Mouse (Mus musculus) hindbrain, embryonic 12.5 days (tissue): ENCODE data around the gene Ngp. TPM values are rescaled to one million over a fixed set of nuclear protein-coding genes. Genes with fewer than 3 reads are reported as not detected.
"Not testable (repeated sequence)": the region's sequence is repeated elsewhere in the genome, so short reads cannot be mapped to it uniquely, and the experiment has no call there.

ENCODE experiments used
- ATAC-seq: fragments of 200-750 bp; cut with Nextera tagmentation; 2 replicates; pipeline ENCODE4 v1.8.0; 2017; ENCODE audit warnings: moderate TSS enrichment; ENCODE audit not compliant: low FRiP score
- H3K27ac ChIP-seq: fragments of 300-500 bp; sonication (generic); 2 replicates; pipeline ENCODE4 v1.5.1; 2016; ENCODE audit warnings: mild to moderate bottlenecking
- H3K27me3 ChIP-seq: fragments of 300-500 bp; sonication (generic); 2 replicates; pipeline ENCODE4 v1.6.1; 2016; ENCODE audit warnings: mild to moderate bottlenecking
- H3K36me3 ChIP-seq: fragments of 300-500 bp; sonication (generic); 2 replicates; pipeline ENCODE4 v1.6.1; 2016; ENCODE audit warnings: mild to moderate bottlenecking
- H3K4me1 ChIP-seq: fragments of 300-500 bp; sonication (generic); 2 replicates; pipeline ENCODE4 v1.6.1; 2016
- H3K4me2 ChIP-seq: fragments of 300-500 bp; sonication (generic); replicated peaks from 2 replicates; pipeline ENCODE4 v1.6.1; 2016; ENCODE audit warnings: mild to moderate bottlenecking
- H3K4me3 ChIP-seq: fragments of 300-500 bp; sonication (generic); 2 replicates; pipeline ENCODE4 v1.5.1; 2016; ENCODE audit warnings: mild to moderate bottlenecking
- H3K9ac ChIP-seq: fragments of 300-500 bp; sonication (generic); 2 replicates; pipeline ENCODE4 v1.6.1; 2016; ENCODE audit warnings: mild to moderate bottlenecking, moderate library complexity
- H3K9me3 ChIP-seq: fragments of 300-500 bp; sonication (generic); replicated peaks from 2 replicates; pipeline ENCODE4 v1.6.1; 2016; ENCODE audit warnings: mild to moderate bottlenecking
- WGBS: fragments of 180-500 bp; shearing (Covaris S2); methylation state at CpG from one replicate; pipeline ENCODE4 v1.1.7; 2016; 5-methylcytosine and 5-hydroxymethylcytosine counted together
- polyA plus RNA-seq: library from polyadenylated mRNA; unstranded; fragments of >200 nt; fragmentation: Nextera tagmentation; extraction: Ambion mirVana; gene quantifications from 2 replicates; pipeline ENCODE4 v1.2.1, GENCODE M21; 2016

Ngp gene
- polyA plus RNA-seq, 1 experiment from 2014 or later = 4.1 TPM

DNA sequence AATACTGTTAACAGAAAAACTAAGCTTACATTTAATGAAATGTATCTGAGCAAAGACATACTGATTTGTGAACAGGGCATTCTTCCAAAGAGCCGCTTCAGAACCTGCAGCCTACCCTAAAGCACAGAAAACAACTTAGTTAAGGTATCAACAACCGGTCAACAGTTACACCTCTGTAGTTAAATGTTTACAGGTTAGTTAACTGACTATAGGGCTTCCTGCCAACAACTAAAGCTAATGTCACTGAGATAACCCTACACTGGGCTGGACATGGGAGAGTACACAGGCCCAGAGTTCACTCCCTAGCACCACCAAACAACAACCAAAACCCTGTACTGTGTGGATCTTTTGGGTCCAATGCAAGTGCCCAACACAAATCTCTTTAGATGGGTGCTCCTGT is 16.8 kb upstream of the Ngp start:
- H3K9ac ChIP-seq = no peak overlapping the region
- ATAC-seq = no peak
- H3K4me1 ChIP-seq = peaks cover 11% of the 10 kb centered on the region
- no peak overlapping the region for H3K4me2 ChIP-seq
- no peak overlapping the region for H3K4me3 ChIP-seq
- H3K27ac ChIP-seq = no peak overlapping the region
- H3K27me3 ChIP-seq = no peaks in the 10 kb centered on the region
- WGBS = 97% methylated on average over 2 of the region's 2 CpGs
- peaks cover 16% of the 10 kb centered on the region; the same call in 1 of the 2 replicates for H3K36me3 ChIP-seq
- no peaks in the 10 kb centered on the region for H3K9me3 ChIP-seq

DNA sequence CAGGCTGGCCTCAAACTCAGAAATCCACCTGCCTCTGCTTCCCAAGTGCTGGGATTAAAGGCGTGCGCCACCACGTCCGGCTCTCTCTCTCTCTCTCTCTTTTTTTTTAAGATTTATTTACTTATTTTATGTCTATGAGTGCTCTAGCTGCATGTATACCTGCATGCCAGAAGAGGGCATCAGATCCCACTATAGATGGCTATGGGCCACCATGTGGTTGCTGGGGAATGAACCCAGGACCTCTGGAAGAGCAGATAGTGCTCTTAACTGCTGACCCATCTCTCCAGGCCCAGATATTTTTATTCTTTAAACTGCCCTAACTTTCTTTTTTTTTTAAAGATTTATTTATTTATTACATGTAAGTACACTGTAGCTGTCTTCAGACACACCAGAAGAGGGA is 16.3 kb upstream of the Ngp start:
- not testable (repeated sequence) for H3K9ac ChIP-seq, H3K9me3 ChIP-seq, H3K4me2 ChIP-seq, H3K27me3 ChIP-seq, H3K4me3 ChIP-seq, H3K27ac ChIP-seq, ATAC-seq
- Histone ChIP-seq H3K4me1 (peaks cover 11% of the 10 kb centered on the region), H3K36me3 (peaks cover 13% of the 10 kb centered on the region; the same call in 1 of the 2 replicates)
- 91% methylated on average over 4 of the region's 4 CpGs for WGBS

DNA sequence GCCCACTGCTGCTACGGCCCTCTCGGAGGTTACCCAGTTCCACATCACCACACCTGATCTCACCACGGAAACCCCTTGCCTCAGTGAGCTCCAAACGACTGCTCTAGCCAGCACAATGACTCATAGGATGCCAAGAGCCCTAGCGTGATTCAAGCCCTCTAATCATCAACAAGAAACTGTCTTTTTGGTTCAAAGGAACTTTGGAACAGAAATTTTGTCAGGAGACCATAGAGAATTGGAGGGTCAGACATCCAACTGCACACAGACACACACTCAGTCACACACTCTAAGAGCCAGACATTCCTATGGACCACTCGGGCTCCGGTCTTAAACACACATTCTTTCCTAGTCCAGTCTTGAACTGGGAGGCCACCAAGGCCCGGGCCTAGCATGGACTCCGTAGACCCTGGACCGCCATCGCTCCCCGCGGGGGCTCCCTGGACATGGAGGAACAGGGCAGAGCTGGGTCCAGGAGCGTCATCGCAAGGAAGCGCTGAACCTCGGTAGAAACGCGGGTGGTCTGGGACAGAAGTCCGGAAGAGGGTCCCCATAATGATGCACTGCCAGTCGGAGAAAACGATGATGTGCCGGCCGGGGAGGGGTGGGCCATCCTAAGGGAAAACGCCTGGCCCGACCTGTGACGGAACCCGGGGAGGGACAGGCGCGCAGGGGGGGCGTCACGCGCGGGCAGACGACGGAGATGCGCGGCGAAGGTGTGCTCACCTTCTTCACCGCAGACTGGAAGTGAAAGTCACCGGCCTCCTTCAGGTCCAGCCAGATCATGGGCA is 12.0 kb upstream of the Ngp start:
- Histone ChIP-seq H3K9me3 (no peaks in the 10 kb centered on the region), H3K36me3 (peaks cover 5% of the 10 kb centered on the region; the same call in 1 of the 2 replicates), H3K9ac (peak overlapping the region; percentile 73), H3K27ac (peak overlapping the region; percentile 87), H3K4me3 (peak overlapping the region; percentile 58), H3K4me2 (peak overlapping the region; percentile 90), H3K4me1 (peaks cover 11% of the 10 kb centered on the region), H3K27me3 (no peaks in the 10 kb centered on the region)
- ATAC-seq = peak; percentile 74
- 2% methylated on average over 41 of the region's 41 CpGs for WGBS

DNA sequence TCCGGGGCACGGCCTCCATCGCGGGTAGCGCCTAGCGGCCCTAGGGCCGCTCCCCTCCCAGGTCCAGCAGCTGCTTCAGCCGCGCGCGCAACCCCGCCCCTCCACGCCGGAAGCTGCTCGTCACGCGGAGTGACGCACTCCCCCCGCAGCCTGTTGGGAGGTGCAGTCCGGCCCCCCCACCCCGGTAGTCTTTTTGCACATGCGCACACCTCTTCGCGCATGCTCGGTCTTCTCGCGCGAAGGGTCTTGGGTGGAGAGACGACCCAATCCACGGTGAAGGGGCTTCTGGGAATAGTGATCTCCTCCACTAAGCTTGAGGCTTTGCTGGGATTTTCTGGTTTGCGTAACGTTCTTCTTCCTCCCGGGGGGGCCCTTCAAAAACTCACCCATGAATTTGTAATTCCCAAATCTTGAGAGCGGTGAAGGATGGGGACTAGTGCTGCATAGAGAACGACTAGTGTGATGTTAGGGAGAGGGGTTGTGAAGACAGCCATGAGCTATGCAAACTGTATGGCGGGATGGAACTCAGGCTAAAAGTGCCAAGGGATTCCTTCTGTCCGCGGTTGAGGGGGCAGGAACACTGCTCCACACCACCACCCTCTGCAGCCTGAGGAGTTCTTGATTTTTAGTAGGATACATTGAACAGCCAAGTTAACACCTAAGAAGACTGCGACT is 11.3 kb upstream of the Ngp start, which contains the start of gene Ptpn23:
Gene Ptpn23, minus strand, starts transcription at position 115 of the 675 bp plus-strand sequence.
- Histone ChIP-seq H3K9ac (peak within 1 kb of the TSS; percentile 73), H3K4me1 (peaks cover 11% of the 10 kb centered on the region), H3K4me3 (peak within 1 kb of the TSS; percentile 58)

DNA sequence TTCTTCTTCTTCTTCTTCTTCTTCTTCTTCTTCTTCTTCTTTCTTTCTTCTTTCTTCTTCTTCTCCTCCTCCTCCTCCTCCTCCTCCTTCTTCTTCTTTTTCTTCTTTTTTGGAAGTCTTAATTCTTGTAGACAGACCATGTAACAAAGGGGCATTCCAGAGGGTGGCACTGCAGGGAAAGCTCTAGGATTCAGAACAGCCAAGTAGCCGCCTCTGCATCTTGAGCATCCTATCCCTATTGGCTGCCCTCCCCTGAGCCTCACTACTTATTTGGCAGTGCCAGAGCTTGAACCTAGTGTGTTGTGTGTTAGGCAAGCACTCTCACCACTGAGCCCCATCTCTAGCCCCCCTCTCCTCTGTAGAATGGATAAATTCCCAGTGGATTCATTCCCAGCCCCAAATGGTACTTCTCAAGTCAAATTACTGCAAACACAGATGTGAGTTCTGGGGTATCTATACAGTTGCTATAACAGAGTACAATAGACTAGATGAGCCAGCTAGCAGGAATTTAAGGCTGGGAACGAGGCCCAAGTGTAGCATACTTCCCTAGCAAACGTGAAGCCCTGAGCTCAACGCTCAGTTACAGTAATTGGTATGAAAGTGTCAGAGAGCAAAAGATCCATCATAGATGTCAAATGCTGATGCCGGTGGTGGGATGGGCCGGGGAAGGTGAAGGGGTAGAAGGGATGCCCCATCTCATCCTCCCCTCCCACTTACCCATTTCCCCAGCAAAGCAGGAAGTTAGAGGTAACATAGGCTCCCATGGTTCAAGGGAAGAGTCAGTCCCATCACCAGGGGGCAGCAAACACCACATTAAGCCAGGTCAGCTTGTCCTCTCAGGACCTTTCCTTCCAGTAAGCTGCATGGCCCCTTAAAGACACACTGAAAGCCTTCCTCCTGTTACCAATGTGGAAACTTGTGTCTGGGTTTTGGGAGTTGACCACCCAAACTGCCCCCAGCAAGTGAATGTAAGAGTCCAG is 8.3 kb upstream of the Ngp start:
- no peak for ATAC-seq
- Histone ChIP-seq H3K9ac (no peak overlapping the region), H3K27me3 (no peaks in the 10 kb centered on the region), H3K4me1 (peaks cover 9% of the 10 kb centered on the region), H3K27ac (no peak overlapping the region), H3K4me2 (no peak overlapping the region), H3K4me3 (no peak overlapping the region), H3K9me3 (no peaks in the 10 kb centered on the region), H3K36me3 (no peaks in the 10 kb centered on the region)
- 42% methylated on average over 6 of the region's 6 CpGs for WGBS

More for the DNA sequence above, 11.3 kb upstream of the Ngp start, which contains the start of gene Ptpn23:
- Histone ChIP-seq H3K27me3 (no peaks in the 10 kb centered on the region), H3K9me3 (no peaks in the 10 kb centered on the region), H3K36me3 (peaks cover 5% of the 10 kb centered on the region; the same call in 1 of the 2 replicates), H3K4me2 (peak within 1 kb of the TSS; percentile 90), H3K27ac (peak within 1 kb of the TSS; percentile 87)
- under 1% methylated on average over 39 of the region's 39 CpGs for WGBS
- ATAC-seq = peak; percentile 96

DNA sequence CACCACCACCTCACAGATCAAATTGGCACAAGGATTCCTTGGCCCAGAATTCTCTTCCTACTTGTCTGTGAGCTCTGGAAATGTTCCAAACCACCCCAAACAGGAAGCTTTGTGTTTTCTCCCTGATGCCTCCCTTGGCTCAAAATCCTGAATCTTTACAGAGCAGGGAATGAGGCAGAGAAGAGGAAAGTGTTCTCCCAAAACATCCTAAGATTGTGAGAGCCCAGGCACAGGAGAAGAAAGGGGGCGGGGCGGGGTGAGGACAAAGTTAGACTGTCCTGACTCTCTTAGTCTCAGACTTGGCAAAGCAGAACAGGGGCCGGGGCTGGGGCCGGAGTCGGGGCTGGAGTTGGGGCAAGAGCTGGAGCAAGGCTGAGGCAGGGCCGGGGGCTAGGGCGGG is 6.6 kb upstream of the Ngp start:
- Histone ChIP-seq H3K9me3 (no peaks in the 10 kb centered on the region), H3K4me2 (no peak overlapping the region), H3K4me3 (no peak overlapping the region), H3K4me1 (no peaks in the 10 kb centered on the region), H3K36me3 (no peaks in the 10 kb centered on the region), H3K9ac (no peak overlapping the region), H3K27me3 (no peaks in the 10 kb centered on the region), H3K27ac (no peak overlapping the region)
- no peak for ATAC-seq
- WGBS = 81% methylated on average over 7 of the region's 7 CpGs

DNA sequence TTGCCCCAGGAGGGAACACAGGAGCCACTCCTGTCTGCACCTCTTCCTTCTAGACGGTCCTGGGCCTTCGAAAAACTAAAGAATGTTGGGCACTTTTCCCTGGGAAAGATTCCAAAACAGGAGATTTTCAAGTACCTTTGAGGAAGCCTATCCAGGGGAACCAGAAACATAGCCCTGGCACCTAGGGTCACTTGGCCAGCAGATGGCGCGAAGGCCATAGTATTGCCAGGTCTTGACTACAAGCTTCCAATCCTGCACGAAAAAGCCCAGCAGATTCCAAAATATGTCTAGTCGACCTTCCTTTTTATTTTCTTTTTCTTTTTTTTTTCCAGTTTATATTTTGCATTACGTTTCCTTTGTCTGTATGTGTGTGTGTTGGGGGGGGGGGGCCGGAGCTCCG is 5.8 kb upstream of the Ngp start:
- Histone ChIP-seq H3K27me3 (no peaks in the 10 kb centered on the region), H3K36me3 (no peaks in the 10 kb centered on the region), H3K9ac (no peak overlapping the region), H3K4me3 (no peak overlapping the region), H3K4me2 (no peak overlapping the region), H3K27ac (no peak overlapping the region), H3K4me1 (no peaks in the 10 kb centered on the region), H3K9me3 (no peaks in the 10 kb centered on the region)
- ATAC-seq = no peak
- WGBS = 59% methylated on average over 9 of the region's 9 CpGs

DNA sequence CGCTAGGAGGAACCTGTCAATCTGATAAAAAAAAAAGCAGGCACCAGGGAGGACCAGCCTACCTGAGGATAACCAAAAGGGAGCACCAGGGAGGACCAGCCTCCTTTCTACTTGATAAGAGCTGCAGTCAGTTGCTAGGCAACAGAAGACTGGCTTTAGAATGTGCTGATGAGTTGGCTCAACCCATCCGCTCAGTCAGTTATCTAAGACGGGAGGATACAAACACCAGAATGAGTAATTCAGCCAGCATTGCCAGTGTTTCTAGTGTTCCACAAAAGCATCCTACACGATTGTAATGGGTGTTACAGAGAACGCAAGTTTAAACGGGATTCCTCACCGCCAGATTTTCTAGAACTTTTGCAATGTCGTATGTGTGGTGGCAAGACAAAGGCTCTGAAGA is 11.7 kb downstream of the Ngp start:
- Histone ChIP-seq H3K9ac (no peak overlapping the region), H3K27me3 (no peaks in the 10 kb centered on the region), H3K27ac (no peak overlapping the region), H3K36me3 (peaks cover 64% of the 10 kb centered on the region), H3K4me1 (no peaks in the 10 kb centered on the region), H3K4me3 (no peak overlapping the region), H3K4me2 (no peak overlapping the region), H3K9me3 (no peaks in the 10 kb centered on the region)
- 78% methylated on average over 8 of the region's 8 CpGs for WGBS
- no peak for ATAC-seq

DNA sequence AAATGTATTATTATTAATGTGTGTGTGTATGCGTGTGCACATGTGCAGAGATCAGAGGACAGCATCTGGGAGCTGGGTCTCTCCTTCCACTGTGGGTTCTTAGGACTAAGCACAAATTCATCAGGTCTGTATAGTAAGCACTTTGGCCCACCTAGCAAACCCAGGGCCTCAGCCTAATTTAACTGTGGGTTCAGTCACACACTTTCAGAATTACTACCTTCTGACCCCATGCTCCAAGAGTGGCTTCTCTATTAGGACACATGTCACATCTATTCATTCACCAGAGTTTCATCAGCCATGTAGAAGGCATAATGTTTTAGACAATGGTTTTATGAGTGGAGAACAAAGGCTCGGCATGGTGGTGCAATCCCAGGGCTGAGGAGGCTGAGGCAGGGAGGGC is 13.5 kb downstream of the Ngp start:
- no peak for ATAC-seq
- no peaks in the 10 kb centered on the region for H3K27me3 ChIP-seq
- 94% methylated on average over 2 of the region's 2 CpGs for WGBS
- no peaks in the 10 kb centered on the region for H3K4me1 ChIP-seq
- H3K27ac ChIP-seq = no peak overlapping the region
- H3K4me2 ChIP-seq = no peak overlapping the region
- H3K9me3 ChIP-seq = no peaks in the 10 kb centered on the region
- H3K9ac ChIP-seq = no peak overlapping the region
- H3K36me3 ChIP-seq = peaks cover 52% of the 10 kb centered on the region
- no peak overlapping the region for H3K4me3 ChIP-seq

DNA sequence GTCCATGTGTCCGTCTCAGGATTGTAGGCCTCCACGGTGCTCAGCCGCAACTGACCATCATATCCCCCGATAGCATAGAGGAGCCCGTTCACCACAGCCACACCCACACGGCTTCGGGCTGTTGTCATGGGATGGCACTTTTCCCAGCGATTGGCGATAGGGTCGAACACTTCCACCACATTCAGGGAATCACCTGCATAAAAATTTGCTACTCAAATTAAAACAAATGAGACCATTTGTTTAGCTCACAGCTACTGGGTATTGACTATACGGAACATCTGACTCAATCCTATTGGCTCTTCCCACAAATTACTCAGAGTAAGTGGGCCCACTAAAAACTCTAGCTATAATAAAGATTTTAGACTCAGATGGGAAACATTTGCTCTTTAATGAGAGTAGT is 16.5 kb downstream of the Ngp start:
- Histone ChIP-seq H3K27me3 (no peaks in the 10 kb centered on the region), H3K9me3 (no peaks in the 10 kb centered on the region), H3K4me3 (no peak overlapping the region), H3K27ac (no peak overlapping the region), H3K9ac (no peak overlapping the region), H3K4me2 (no peak overlapping the region), H3K4me1 (no peaks in the 10 kb centered on the region), H3K36me3 (peaks cover 31% of the 10 kb centered on the region)
- ATAC-seq = no peak
- WGBS = 94% methylated on average over 11 of the region's 11 CpGs

DNA sequence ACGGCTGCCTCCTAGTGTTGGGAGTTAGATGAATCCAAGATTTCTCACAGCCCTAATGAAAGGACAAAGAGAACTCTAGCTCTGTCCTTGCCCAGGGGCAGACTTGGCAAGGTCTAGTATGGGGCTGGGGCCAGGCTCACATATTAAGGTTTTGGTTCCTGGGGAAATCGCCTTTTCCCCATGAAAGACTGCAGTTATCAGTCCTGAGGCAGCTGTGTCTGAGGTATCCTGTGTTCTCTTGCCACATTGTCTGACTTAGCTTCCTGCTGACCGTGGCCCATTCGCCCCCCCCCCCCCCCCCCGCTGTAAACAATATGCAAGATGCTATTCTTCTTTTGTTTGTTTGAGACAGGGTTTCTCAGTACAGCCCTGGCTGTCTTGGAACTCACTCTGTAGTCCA is 20.5 kb downstream of the Ngp start:
- no peaks in the 10 kb centered on the region for H3K9me3 ChIP-seq
- no peaks in the 10 kb centered on the region for H3K4me1 ChIP-seq
- no peak overlapping the region for H3K4me3 ChIP-seq
- WGBS = 70% methylated on average over 5 of the region's 5 CpGs
- H3K4me2 ChIP-seq = no peak overlapping the region
- no peak for ATAC-seq
- H3K36me3 ChIP-seq = peaks cover 39% of the 10 kb centered on the region
- no peak overlapping the region for H3K27ac ChIP-seq
- no peaks in the 10 kb centered on the region for H3K27me3 ChIP-seq
- H3K9ac ChIP-seq = no peak overlapping the region

DNA sequence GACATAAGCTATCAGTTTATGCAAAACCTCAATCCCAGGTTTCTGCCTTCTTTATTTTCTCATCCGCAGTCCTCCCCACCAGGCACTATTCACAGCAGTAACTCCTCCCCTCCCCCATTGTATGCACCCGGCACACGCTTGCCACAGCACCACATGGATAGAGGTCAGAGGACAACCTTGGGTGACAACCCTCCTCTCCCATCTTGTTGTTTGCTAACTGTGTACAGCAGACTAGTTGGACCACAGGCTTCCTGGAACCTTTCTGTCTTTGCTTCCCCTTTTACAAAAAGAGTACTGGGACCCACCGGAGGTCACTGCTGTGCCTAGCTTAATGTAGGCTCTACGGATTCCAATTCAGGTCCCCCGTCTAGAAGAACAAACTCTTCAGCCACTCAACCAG is 21.0 kb downstream of the Ngp start:
- Histone ChIP-seq H3K4me3 (no peak overlapping the region), H3K36me3 (peaks cover 34% of the 10 kb centered on the region), H3K9ac (no peak overlapping the region), H3K27me3 (no peaks in the 10 kb centered on the region), H3K27ac (no peak overlapping the region), H3K4me2 (no peak overlapping the region), H3K9me3 (no peaks in the 10 kb centered on the region), H3K4me1 (no peaks in the 10 kb centered on the region)
- 88% methylated on average over 6 of the region's 6 CpGs for WGBS
- no peak for ATAC-seq
